Mouse (Mus musculus) lung, postnatal 14 days (tissue): ENCODE measurements around the gene Tmsb10.

Experiments used
- DNase-seq: peaks from one replicate; pipeline ENCODE4 v3.0.0; 2021

Gene Tmsb10

DNA sequence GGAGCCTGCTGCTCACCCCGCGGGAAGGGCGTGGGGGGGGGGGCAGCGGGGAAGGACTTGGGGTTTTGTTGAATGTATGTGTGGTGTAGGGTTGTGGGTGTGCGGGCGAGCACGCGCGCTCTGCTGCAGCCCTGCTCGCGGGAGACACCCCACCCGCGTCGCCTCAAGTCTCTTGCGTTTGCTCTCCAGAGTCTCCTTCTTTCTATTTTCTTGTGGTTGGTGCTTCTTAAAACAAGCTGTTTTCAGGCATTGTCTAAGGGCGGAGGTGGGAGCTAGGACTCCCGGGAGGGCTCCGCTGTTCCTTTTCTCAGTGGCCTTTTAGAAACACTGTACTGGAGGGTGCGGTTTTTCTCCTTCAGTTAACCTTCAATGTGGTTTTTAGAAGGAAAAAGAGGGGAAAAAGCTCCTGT lies at the start of gene Tmsb10:
Gene Tmsb10, minus strand, starts transcription at position 87 of the 410 bp plus-strand sequence.
- no peak for DNase-seq

DNA sequence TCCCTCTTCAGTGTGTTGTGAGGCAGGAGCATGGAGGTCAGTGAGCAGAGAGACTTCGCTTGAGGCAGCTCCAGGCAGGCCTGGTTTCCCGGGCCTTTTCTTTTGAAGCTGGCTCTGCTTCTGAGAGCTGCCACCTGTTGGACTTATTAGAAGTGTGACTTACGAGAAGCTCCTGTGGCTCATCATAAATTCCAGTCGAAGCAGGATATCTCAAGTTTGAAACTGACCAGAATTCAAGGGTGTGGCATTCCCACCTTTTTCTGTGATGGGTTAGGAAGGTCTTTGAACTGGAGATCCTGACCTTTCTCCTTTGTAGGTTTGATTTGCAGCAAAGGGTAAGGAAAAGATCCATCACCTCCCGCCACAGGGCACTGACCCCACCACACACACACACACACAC lies 45.1 kb upstream of the Tmsb10 start:
- DNase-seq = no peak

DNA sequence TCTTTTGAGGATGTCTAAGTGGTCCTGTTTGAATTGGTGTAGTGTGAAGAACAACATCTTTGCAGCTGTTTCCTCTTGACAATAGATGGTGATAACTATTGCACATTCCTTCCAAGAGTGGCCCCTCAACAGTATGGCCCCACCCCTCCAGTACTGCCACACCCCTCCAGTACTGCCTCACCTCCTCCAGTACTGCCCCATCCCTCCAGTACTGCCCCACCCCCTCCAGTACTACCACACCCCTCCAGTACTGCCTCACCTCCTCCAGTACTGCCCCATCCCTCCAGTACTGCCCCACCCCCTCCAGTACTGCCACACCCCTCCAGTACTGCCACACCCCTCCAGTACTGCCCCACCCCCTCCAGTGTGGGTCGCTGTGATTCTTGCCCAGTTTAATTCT lies 43.8 kb upstream of the Tmsb10 start:
- no peak for DNase-seq

DNA sequence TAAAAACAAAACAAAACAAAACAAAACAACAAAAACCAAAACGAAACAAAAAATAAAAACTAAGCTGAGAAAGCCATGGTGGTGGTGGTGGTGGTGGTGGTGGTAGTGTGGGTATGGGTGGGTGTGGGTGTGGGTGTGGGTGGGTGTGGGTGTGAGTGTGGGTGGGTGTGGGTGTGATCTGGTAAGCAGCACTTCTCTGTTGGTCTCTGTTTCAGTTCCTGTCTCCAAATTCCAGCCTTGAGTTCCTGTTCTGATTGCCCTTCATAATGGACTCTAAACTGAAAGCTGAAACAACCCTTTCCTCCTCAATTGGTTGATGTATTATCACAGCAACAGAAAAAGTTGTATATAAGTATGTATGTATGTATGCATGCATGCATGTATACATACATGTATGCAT lies 40.3 kb upstream of the Tmsb10 start:
- DNase-seq = no peak

DNA sequence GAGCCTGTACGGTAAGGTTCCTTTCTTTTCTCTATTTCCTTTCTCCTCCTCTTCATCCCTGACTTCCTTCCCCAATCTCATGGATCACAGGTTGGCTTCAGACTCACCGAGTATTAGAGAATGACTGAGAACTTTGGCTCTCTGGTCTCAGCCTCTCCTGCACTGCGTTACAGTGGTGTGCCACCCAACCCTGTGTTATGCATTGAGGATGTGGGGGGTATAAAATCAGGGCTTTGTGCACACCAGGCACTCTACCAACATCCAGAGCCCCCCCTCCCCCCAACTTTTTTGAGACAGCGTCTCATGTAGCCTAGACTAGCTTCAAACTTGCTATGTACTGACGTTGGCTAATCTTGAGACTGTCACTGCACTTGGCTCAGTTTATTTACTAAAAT lies 35.1 kb upstream of the Tmsb10 start:
- no peak for DNase-seq

DNA sequence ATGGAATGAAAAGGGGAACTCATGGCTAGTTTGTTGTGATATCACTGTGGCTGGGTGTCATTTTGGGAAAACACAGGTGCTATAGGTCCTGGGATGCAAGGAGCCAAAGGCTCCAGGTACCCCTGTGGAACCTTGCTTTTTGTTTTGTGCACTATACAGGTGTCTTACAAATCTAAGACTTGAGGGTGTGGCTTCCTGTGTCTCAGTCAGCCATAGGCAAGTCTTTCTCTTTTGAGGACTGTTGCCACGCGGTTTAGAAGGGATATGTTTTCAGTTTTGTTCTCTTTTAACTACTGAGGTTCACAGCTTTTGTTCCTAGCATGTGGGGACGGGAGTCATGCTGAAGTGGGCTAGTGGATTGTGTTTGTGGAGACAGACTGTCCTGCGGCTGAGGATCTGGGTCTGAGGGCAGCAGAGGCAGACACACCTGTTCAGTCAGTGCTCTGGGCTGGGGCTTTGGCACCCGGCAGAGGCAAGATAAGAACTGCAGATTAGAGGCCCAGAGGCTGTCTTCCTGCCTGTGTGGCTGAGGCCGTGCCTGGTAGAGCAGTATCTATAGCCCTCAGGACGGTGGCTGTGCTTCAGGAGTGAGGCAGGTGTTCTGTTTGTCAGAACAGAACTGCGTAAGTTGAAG lies 34.6 kb upstream of the Tmsb10 start:
- no peak for DNase-seq

DNA sequence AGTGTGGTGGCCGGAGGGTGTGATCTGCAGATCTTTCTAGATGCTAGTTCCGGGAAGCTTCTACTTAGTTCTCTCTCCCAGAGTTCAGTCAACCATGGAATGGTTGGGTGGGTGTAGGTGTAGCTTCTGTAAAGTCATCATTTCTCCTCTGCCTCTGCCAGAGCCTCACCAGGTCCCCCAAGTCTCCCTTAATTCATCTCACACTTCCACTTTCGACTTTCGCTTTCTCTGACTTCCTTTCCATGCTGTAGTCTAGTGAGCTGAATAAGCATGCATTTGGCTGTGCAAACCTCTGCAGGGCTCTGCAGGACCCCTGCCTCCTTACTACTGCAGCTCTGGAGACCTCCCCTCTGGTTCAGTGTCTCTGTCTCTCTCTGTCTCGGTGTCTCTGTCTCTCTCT lies 31.7 kb upstream of the Tmsb10 start:
- DNase-seq = no peak

DNA sequence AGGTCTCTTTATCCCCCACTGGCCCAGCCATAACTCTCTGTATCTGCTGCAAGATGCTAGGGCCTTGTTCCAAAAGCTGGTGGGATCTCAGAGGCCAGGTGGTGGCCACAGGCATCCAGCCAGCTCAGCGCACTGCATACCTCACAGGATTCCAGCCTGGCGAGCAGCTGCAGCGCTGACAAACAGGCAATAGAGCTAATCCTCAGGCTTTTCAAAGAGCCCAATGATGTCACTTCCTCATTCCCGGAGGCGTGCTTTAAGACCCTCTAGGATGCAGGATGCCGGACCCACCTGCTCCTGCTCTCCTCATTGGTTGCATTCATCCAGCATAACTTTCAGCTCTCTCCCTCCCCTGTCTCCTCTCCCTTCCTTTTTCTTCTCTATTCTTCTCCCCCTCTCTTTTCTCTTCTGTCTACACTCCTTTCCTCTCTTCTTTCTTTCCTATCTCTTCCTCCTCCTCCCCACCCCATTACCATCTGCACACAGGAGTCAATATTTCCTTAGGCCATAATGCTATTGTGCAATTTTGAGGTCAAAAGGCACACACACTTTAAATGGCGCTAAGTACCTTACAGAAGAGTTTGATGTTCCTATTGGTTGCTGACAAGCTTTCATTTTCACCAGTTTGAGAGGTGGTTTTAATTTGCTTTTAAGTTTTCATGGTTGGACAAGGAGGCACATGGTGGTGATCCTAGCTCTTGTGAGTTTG lies 30.6 kb upstream of the Tmsb10 start:
- DNase-seq = no peak

DNA sequence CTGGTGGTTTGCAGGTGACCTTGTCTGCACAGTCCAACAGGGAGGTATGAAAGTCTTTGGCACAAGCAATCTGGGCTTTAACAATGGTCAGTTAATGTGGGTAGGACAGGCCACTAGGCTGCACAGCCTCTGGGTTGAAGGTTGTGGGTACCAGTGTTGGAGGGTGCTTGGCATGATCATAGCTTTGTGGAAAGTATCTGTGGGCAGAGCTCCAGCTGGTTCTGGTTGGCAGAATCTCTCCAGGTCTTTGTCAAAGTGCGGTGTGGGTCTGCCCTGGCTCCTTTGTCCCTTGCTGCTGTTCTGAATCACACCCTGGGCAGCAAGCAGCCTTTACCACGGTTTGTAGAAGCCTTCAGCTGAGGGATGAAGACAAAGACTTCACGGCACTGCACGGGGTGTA lies 24.0 kb upstream of the Tmsb10 start:
- DNase-seq = no peak

DNA sequence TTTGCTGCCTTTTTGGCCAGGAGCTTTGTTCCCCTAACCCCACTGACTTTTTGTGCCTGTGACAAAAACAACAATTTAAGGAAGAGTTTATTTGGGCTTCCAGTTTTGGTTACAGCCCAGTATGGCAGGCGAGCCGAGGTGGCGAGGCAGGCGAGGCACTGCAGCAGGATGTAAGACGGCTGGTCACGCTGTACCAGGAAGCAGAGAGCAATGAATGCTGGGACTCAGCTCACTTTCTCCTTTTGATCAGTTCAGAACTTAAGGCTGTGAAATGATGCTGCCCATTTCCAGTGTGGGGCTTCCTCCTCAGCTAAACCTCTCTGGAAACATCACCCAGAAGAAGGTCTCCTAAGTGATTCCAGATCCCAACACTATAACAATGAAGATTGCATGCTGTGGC lies 23.3 kb upstream of the Tmsb10 start:
- DNase-seq = peak; percentile 39

DNA sequence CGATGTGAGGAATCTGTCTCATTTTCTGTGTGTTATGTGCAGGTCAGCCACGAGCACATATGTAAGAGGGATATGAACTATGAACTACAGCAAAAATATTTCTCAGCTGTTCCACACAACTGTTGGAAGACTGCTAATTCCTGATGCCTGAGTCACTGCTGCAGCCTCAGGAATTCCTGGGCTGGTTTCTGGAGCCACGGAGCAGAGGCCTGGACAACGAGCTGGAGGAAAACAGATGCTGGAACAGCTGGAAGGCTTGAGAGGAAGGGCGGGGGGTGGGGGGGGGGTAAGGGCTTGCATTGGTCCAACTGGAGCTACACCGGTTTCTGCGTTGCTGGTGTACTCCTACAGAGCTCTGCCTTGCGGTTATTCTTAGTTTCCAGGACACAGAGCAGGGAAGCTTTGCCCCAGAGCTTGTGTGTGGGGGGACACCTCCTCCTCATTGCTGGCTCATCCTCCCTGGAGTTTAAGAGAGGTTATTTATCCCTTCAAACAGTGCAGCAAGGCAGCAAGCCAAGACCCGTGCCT lies 22.6 kb upstream of the Tmsb10 start:
- DNase-seq = peak; percentile 38

DNA sequence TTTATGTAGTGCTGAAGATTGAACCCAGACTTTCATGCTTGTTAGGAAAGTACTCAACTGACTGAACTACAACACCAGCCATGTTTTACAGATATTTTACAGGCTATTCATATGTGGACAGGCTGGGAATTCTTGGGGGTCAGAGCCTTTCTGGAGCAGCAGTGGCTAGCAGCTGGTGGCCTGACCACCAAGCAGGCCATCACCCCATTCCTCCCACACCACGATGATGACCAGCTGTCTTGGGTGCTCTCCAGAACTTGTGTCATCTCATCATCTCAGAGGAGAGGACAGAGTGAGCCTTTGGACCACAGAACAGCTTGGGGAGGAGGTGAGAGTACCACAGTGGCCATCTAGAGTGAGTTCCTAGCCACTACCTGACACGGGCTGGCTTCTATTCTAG lies 18.3 kb upstream of the Tmsb10 start:
- peak; percentile 41 for DNase-seq

DNA sequence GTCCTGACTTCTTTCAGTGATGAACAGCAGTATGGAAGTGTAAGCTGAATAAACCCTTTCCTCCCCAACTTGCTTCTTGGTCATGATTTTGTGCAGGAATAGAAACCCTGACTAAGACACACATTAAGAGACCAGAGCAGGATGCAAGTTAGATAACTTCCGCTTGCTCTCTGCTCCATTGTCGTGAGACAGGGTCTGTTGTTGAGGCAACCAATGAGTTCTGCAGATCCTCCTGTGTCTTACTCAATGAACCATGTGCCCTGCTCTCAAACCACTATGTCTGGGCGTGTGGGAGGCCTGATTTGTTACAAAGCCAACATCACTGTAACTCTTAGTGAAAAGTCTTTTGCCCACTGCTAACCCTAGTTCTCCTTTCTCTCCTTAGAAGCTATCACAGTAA lies 12.5 kb upstream of the Tmsb10 start:
- no peak for DNase-seq

DNA sequence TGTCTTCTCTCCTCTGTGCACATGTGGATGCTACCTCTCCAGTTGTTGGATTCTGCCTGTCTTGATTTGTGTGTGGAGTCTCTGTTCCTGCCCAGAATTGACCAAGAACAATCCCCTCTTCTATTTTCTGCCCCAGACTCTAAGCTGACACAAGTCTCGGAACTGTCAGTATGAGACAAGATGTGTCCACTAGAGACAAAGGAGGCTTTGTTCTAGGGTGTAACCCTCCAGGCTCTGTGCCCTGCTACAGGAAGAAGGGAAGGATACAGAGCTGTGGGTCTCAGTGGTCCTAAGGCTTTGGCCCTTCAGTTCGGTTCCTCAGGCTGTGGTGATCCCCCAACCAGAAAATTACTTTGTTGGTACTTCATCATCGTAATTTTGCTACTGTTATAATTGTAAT lies 11.2 kb upstream of the Tmsb10 start:
- DNase-seq = no peak

DNA sequence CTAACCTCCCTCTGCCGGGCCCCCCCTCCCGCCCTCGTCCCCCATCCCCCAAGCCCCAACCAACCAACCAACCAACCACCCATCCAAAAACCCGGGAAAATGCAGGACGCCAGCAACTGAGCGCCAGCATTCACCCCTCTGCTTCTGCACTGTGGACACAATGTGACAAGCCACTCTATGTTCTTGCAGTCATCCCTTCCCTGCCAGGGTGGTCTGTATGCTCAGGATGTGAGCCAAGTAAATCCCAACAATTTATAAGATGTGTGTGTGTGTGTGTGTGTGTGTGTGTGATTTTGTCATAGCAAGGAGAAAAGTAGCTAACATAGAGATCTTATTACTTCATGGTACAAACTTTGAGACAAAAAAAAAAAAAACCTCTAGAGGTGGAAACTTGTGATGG lies 6.7 kb upstream of the Tmsb10 start:
- no peak for DNase-seq

DNA sequence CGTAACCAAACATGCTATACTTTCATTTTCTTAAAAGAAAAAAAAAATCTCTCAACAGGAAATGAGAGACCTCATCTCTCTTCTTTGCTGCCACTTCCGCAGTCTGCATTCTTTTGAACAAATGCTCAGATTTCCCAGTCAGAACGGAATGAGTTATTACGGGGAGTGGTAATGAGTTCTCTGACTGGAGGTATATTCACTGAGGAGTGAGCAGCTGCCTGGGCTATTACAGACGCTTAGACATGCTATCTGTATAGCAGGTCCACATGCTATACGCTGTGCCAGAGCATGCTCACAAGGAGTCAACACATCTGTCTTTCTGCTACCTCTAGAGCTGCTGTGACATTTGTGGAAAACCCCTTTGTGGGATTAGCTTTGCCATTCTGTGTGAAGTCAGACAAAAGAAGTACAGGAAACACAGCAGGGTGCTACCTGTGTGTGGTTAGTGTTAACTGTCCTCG lies 3.8 kb upstream of the Tmsb10 start:
- no peak for DNase-seq

DNA sequence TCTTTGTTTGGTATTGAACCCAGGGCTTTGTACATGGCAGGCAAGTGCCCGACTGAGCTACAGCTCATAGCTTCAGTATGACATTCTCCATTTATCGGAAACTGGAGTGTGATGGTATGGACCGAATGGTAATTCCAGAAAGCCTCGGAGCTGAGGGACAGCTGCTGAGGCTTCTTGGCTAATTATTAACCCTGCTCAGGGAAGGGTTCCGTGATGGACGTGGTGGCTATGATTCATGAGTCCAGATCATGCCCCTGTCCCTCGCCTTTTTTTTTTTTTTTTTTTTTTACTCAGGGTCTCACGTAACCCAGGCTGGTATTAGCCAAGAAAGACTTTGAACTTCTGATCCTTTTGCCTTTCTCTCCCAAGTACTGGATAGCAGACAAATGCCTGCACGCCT lies 3.1 kb upstream of the Tmsb10 start:
- no peak for DNase-seq

DNA sequence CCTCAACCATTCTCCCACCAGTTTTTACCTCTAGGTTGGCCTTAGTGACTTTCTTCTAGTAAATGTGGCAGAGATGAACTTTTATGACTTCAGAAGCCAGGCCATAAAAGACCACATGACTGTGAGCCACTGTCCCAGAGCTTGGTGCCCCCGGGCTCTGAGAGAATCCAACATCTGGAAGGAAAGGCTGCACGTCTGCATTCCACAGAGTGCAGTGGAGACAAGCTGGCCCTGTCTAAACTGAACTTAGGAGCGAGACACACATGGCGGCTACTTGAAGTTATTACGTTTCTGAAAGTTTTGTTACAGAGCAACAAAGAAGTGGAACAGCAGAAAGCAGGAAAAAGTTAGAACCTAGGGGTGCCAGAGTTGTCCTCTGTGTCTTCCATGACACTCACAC lies 2.1 kb upstream of the Tmsb10 start:
- DNase-seq = no peak

DNA sequence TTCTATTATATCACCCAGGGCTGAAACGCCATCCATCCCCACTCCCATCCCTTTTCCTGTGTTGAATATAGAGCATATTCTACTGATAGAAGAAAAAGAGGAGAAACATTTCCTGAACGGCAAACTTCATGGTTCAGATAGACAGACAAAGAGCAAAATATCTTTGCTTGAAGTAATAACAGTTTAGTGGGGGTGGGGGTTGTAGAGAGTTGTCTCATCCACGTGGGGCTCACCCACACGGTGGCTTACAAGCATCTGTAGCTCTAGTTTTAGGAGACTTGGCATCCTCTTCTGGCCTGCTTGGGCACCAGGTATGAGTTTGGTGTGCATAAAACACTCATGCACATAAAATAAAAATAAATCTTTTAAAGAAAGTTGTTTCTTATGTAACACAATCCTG lies 627 bp upstream of the Tmsb10 start:
- DNase-seq = no peak

DNA sequence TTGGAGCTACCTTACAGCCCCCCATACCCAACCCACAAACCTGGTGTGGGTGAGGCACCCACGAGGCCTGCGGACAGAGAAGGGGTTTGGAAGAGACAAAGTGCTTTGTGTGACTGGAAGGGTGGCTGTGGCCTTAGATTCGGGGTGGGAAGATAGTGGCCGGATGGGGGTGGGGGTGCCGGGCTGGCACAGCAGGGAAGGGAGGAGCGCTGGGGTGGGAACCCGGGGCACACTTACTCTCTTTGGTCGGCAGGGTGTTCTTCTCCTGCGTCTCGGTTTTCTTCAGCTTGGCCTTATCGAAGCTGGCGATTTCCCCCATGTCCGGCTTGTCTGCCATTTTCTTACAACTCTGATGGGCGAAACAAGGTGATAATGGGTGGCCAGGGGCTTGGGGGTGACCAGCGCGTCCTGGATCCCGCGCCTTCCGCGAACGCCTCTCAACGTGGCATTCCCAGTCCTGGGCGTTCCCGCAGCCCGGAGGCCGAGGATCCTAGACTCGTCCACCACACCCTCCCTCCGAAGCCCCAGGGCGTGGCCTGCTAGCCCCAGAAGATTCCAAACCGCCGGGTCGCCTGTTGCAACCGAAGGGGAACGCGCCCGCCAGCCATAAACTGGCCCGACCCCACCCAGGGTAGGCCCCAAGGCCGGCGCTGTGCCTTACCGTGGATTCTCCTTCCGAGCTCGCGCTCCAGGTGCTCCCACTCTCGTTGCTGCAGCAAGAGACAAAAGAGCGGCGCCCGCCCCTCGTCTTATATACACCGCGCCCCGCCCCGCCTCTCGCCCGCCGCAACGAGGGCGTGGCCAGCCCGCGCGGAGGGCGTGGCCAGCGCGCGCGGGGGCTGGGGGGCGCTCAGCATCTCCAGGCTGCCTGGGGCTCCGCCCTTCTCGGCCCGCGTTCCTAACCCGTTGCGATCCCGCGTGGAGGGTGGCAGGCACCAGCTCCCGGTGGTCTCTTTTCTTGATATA lies 589 bp downstream of the Tmsb10 start:
- peak; percentile 91 for DNase-seq

DNA sequence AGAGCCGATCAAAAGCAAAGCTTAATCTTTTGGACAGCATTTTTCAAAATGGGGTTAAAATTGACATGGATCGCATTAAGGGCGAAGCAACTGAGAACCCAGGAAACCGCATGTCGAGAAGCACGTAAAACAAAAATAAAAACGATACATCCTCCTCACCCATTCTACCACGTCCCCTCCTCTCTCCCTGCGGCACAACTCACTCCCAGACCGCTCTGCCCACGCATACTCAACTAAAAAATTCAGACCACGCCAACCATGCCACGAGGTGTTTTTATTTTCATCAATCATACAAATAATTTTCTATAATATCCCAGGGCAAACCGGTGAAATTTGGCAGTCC lies 1.5 kb downstream of the Tmsb10 start:
- DNase-seq = no peak

DNA sequence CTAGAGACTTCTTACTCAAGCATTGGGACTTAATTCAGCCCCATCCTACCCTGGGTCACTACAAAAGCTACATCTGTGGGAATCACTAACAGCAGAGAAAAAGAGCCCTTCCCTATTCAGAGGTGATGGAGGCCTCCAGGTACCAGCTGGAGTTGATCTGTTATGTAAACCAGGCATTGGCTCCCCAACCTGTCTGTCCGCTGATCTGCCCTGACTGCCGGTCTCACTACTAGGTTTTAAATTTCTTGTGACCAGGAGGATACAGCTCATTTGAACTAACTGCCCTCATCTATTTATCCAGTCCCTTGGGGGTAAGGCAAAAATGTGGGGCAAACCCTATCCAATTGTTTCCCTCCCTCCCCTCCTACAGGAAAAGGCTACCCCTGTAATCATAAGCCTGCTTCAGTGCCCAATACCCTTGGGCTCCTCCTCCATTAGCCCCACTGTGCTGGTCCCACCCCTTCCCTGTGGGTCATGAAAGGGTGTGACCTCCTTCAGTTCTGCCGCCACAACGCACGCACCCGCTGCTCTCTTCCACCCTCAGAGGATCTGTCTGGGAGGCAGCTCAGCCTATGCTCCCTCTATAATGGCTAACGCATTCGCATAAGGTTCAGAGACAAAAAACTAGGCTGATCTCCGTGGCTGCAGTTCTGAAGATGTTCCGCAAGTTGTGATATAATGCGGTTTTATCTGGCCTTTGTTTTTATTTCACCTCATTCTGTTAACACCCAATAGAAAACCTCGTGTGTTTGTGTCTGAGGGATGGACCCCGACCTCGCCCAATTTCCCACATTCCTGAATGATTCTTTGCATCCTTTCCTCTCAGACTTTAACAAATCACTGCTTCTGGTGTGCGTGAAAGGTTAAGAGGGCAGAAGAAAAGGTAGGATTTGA lies 2.1 kb downstream of the Tmsb10 start:
- peak; percentile 64 for DNase-seq
